Mouse (Mus musculus) heart, adult 9 months (tissue): ENCODE results near the gene Akirin1.
A peak's percentile ranks its signal among the peaks of the same experiment; 100 is the strongest.

Experiments used
- DNase-seq, 2 experiments: peaks; one replicate each; pipeline ENCODE4 v3.0.0; 2022; ENCODE audit warnings: low spot score in 2 of 2

Akirin1 gene

GRCm38 (mm10) chr4:123718434-123718780, 31.7 kb downstream of the Akirin1 start:
- DNase-seq, result no peak

- peak; percentile 94 to 96 for DNase-seq
These were observed 32.3 kb downstream of the Akirin1 start, which contains the start of gene Ndufs5 for GRCm38 (mm10) chr4:123717574-123718433. Gene Ndufs5, minus strand, starts transcription at chr4:123718202.

- no peak for DNase-seq
These were observed 37.7 kb downstream of the Akirin1 start for GRCm38 (mm10) chr4:123712431-123712830.

- no peak for DNase-seq
These were observed 42.8 kb downstream of the Akirin1 start for GRCm38 (mm10) chr4:123707340-123707739.

GRCm38 (mm10) chr4:123705340-123705739, 44.8 kb downstream of the Akirin1 start:
- DNase-seq, result no peak

GRCm38 (mm10) chr4:123693384-123693783, 56.8 kb downstream of the Akirin1 start:
- DNase-seq, result no peak

GRCm38 (mm10) chr4:123692071-123692470, 58.1 kb downstream of the Akirin1 start:
- DNase-seq, result no peak

- no peak for DNase-seq
These were observed 59.8 kb downstream of the Akirin1 start for GRCm38 (mm10) chr4:123690311-123690710.

- peak; percentile 51 to 56 for DNase-seq
These were observed 62.9 kb downstream of the Akirin1 start for GRCm38 (mm10) chr4:123687025-123687781.

GRCm38 (mm10) chr4:123686368-123687024, 63.6 kb downstream of the Akirin1 start:
- DNase-seq, result no peak

- no peak for DNase-seq
These were observed 64.5 kb downstream of the Akirin1 start for GRCm38 (mm10) chr4:123685506-123686242.

GRCm38 (mm10) chr4:123685046-123685445, 65.1 kb downstream of the Akirin1 start:
- DNase-seq, result no peak
